Mouse (Mus musculus): Measurements from ENCODE around the gene Tmub2. TPM values are rescaled to one million over a fixed set of nuclear protein-coding genes. Genes with fewer than 3 reads are reported as not detected.

Gene Tmub2
- polyA plus RNA-seq, 1 experiment from 2014 or later = 46.5 TPM

DNA sequence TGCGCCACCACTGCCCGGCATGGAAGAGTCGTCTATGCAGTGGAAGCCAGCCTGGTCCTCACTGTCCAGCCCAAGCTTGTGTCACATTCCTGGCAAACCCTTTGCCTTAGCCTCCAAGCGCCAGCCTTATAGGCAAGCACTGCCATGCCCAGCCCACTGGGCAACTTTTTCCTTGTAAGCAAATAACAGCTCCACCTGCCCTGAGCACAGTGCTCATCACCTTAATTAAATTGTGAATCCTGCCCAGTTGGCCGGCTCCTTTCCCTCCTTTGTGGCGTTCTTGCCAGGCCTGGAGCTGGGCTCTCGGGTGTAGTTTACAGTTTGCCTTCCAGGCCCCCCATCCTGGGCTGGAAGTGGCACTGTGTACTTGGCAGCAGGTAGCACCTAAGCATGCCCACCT is 21.5 kb upstream of the Tmub2 start:
- Histone ChIP-seq H3K4me3 (ENCODE audit: control insufficient read depth in 1 of 2, insufficient read depth in 1 of 2, low read depth in 1 of 2, low read length in 2 of 2) (no peak overlapping the region), H3K4me2 (ENCODE audit: low read length) (no peak overlapping the region), H3K4me1 (ENCODE audit: control insufficient read depth in 2 of 2, insufficient read depth in 2 of 2, low read length in 2 of 2) (peaks cover 7 to 10% of the 10 kb centered on the region in 2 experiments), H3K36me3 (ENCODE audit: control insufficient read depth, insufficient read depth, low read length) (peaks cover 47% of the 10 kb centered on the region), H3K9me3 (ENCODE audit: control insufficient read depth, low read length) (no peaks in the 10 kb centered on the region), H3K9ac (ENCODE audit: low read length) (no peak overlapping the region), H3K27ac (replicated peaks in 1 of 2; ENCODE audit: control insufficient read depth in 1 of 2, insufficient read depth in 1 of 2, low read depth in 2 of 2, low read length in 2 of 2) (no peak overlapping the region), H3K27me3 (ENCODE audit: control insufficient read depth, insufficient read depth, low read length) (no peaks in the 10 kb centered on the region)
- ATAC-seq (ENCODE audit: insufficient number of reproducible peaks, insufficient read depth, low FRiP score, low read depth) = no peak
- 91% methylated on average over 7 of the region's 7 CpGs for WGBS

DNA sequence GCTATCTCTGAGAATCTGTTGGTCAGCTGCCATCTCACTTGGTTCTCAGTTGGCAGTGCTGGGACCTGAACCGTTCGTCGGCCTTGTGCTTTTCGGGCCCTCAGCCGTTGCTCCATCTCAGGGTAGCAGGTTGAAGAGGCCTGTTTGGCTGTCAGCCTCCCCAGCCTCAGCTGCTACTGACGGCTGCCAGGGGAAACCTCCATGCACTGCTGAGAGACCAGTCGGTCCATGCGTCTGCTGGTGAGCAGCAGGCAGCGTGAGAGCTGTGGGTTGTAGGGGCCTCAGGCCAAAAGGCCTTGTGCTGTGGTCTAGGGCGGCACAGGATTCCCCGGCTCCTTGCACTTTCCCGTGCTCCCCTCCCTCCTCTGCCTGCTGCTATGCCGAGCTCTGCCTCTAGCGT is 18.9 kb upstream of the Tmub2 start:
- H3K4me1 ChIP-seq (ENCODE audit: control insufficient read depth in 2 of 2, insufficient read depth in 2 of 2, low read length in 2 of 2) = peaks cover 12 to 16% of the 10 kb centered on the region in 2 experiments
- 58% methylated on average over 14 of the region's 14 CpGs for WGBS
- ATAC-seq (ENCODE audit: insufficient number of reproducible peaks, insufficient read depth, low FRiP score, low read depth) = no peak
- H3K27ac ChIP-seq (replicated peaks in 1 of 2; ENCODE audit: control insufficient read depth in 1 of 2, insufficient read depth in 1 of 2, low read depth in 2 of 2, low read length in 2 of 2) = no peak overlapping the region
- H3K4me3 ChIP-seq (ENCODE audit: control insufficient read depth in 1 of 2, insufficient read depth in 1 of 2, low read depth in 1 of 2, low read length in 2 of 2) = no peak overlapping the region
- no peaks in the 10 kb centered on the region for H3K9me3 ChIP-seq (ENCODE audit: control insufficient read depth, low read length)
- H3K4me2 ChIP-seq (ENCODE audit: low read length) = no peak overlapping the region
- peaks cover 25% of the 10 kb centered on the region for H3K36me3 ChIP-seq (ENCODE audit: control insufficient read depth, insufficient read depth, low read length)
- no peak overlapping the region for H3K9ac ChIP-seq (ENCODE audit: low read length)
- H3K27me3 ChIP-seq (ENCODE audit: control insufficient read depth, insufficient read depth, low read length) = no peaks in the 10 kb centered on the region

DNA sequence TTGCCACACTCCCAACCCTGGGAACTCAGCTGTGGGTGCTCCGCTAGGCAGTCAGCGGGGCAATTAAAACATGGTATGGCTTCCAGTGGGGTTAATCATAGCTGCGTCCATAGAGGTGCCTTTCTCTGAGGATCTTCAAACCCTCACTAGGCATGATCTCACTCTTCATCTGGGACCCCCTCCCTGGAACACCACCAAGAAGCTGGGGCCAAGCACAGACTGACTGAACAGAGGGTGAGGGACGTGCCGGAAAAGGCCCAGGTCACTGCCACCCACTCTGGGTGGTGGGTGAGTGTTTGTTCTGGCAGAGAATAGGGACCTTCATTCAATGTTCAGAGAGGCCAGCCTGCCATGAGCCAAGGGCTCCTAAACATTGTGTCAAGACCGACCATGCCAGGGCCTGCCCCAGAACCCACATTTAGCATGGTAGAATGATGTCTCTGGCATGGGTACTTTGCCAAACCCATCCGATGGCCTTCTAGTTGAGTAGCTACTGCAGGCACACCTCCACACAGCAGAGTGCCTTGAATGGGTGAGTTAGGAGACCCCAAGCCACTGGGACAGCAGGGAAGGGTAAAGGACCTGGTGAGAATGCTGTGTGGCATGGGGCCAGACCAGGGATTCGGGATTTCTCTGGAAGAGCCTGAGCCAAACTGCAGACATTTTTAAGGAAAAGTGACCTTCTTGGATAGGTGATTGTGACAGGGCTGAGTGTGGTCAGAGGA is 17.9 kb upstream of the Tmub2 start:
- H3K4me3 ChIP-seq (ENCODE audit: control insufficient read depth in 1 of 2, insufficient read depth in 1 of 2, low read depth in 1 of 2, low read length in 2 of 2) = no peak overlapping the region
- H3K36me3 ChIP-seq (ENCODE audit: control insufficient read depth, insufficient read depth, low read length) = peaks cover 19% of the 10 kb centered on the region
- no peak for ATAC-seq (ENCODE audit: insufficient number of reproducible peaks, insufficient read depth, low FRiP score, low read depth)
- WGBS = 86% methylated on average over 8 of the region's 8 CpGs
- peak overlapping the region; percentile 34; the same call in 1 of the 2 replicates for H3K9ac ChIP-seq (ENCODE audit: low read length)
- H3K9me3 ChIP-seq (ENCODE audit: control insufficient read depth, low read length) = no peaks in the 10 kb centered on the region
- H3K27ac ChIP-seq (replicated peaks in 1 of 2; ENCODE audit: control insufficient read depth in 1 of 2, insufficient read depth in 1 of 2, low read depth in 2 of 2, low read length in 2 of 2) = no peak overlapping the region
- no peaks in the 10 kb centered on the region for H3K27me3 ChIP-seq (ENCODE audit: control insufficient read depth, insufficient read depth, low read length)
- H3K4me2 ChIP-seq (ENCODE audit: low read length) = peak overlapping the region; percentile 31; the same call in 1 of the 2 replicates
- peaks cover 12 to 16% of the 10 kb centered on the region in 2 experiments for H3K4me1 ChIP-seq (ENCODE audit: control insufficient read depth in 2 of 2, insufficient read depth in 2 of 2, low read length in 2 of 2)

DNA sequence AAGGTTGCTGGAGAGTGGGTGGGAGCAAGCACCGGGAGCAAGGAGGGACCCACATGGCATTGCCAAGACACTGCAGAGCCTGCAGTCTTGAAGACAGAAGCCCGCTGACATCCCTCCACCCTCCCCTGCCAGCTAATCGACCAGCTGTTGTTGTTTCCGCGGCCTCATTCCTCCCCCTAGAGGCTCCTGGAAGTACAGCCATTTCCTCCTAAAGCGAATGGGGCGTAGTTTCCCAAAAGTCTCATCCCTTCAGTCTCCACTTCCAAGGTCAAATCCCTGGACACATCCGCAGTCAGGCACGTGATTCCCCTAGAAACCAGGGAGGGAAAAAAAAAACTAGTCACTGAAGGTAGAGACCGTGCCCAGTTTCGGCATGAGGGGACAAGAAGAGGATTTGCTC is 17.3 kb upstream of the Tmub2 start:
- 1% methylated on average over 11 of the region's 11 CpGs for WGBS
- Histone ChIP-seq H3K9me3 (ENCODE audit: control insufficient read depth, low read length) (no peaks in the 10 kb centered on the region), H3K4me2 (ENCODE audit: low read length) (peak overlapping the region; percentile 31; the same call in 1 of the 2 replicates), H3K4me1 (ENCODE audit: control insufficient read depth in 2 of 2, insufficient read depth in 2 of 2, low read length in 2 of 2) (peaks cover 12 to 16% of the 10 kb centered on the region in 2 experiments), H3K4me3 (ENCODE audit: control insufficient read depth in 1 of 2, insufficient read depth in 1 of 2, low read depth in 1 of 2, low read length in 2 of 2) (no peak overlapping the region), H3K36me3 (ENCODE audit: control insufficient read depth, insufficient read depth, low read length) (peaks cover 13% of the 10 kb centered on the region), H3K27me3 (ENCODE audit: control insufficient read depth, insufficient read depth, low read length) (no peaks in the 10 kb centered on the region), H3K27ac (replicated peaks in 1 of 2; ENCODE audit: control insufficient read depth in 1 of 2, insufficient read depth in 1 of 2, low read depth in 2 of 2, low read length in 2 of 2) (no peak overlapping the region), H3K9ac (ENCODE audit: low read length) (peak overlapping the region; percentile 34; the same call in 1 of the 2 replicates)
- 0 out of 2 replicates have a peak, but pooled peaks have one; percentile 19 for ATAC-seq (ENCODE audit: insufficient number of reproducible peaks, insufficient read depth, low FRiP score, low read depth)

DNA sequence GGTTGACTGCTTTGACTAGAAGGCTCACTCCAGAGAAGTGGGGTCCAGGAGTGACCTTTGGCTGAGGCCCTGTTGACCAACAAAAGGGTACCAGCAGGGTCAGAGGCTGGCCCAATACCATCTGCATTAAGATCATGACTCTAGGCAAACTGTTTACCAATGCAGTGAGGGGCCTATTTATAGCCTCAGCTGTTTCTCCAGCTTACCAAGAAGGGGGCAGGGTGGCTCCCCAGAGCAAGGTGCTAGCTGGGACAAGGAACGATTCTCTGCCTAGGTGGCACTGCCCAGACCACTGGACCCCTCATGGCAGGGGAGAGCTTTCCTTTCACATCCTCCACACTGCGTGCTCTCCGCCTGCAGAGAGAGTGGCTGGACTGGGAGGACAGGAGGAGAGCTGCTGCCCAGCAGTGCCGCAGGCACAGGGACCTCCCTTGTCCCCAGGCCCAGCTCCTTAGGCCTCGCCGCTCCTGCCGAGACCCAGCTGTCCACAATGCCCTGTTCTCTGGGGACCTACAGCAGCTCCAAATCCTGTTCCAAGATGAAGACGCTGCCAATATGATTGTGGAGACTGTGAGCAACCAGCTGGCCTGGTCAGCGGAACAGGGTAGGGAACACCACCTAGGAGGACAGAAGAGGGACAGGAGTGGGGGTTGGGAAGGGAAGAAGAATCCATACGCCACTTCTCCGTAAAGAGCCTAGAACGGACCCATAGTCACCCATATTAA is 16.0 kb upstream of the Tmub2 start, which contains the start of gene Asb16:
Asb16 (plus strand) TSS at position 224 of the 725 bp plus-strand sequence.
- H3K27ac ChIP-seq (replicated peaks in 1 of 2; ENCODE audit: control insufficient read depth in 1 of 2, insufficient read depth in 1 of 2, low read depth in 2 of 2, low read length in 2 of 2) = 0 out of 4 replicates have a peak within 1 kb of the TSS, but pooled peaks of 1 of the 2 experiments have one; percentile 19
- H3K9ac ChIP-seq (ENCODE audit: low read length) = no peak within 1 kb of the TSS; the same call in 1 of the 2 replicates
- peaks cover 7% of the 10 kb centered on the region; the same call in 1 of the 2 replicates for H3K36me3 ChIP-seq (ENCODE audit: control insufficient read depth, insufficient read depth, low read length)
- no peaks in the 10 kb centered on the region for H3K9me3 ChIP-seq (ENCODE audit: control insufficient read depth, low read length)
- 0 out of 2 replicates have a peak within 1 kb of the TSS, but pooled peaks have one; percentile 31 for H3K4me2 ChIP-seq (ENCODE audit: low read length)
- no peak for ATAC-seq (ENCODE audit: insufficient number of reproducible peaks, insufficient read depth, low FRiP score, low read depth)
- peaks cover 12 to 16% of the 10 kb centered on the region in 2 experiments for H3K4me1 ChIP-seq (ENCODE audit: control insufficient read depth in 2 of 2, insufficient read depth in 2 of 2, low read length in 2 of 2)
- no peaks in the 10 kb centered on the region for H3K27me3 ChIP-seq (ENCODE audit: control insufficient read depth, insufficient read depth, low read length)
- WGBS = 84% methylated on average over 12 of the region's 12 CpGs
- no peak within 1 kb of the TSS for H3K4me3 ChIP-seq (ENCODE audit: control insufficient read depth in 1 of 2, insufficient read depth in 1 of 2, low read depth in 1 of 2, low read length in 2 of 2)

DNA sequence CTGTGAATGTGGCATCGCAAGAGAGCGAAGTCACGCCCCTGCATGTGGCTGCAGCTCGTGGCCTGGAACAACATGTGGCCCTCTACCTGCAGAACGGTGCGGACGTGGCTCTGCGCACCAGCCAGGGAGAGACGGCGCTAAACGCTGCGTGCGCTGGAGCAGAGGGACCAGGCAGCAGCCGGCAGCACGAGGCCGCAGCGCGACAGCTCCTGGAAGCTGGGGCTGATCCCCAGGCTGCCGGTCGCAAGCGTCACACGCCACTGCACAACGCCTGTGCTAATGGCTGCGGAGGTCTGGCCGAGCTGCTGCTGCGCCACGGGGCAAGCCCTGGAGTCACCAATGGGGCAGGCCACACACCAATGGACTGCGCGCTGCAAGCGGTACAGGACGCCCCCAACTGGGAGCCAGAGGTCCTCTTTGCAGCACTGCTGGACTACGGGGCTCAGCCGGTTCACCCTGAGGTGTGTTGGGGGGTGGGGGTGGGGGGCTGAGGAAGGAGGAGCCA is 8.3 kb upstream of the Tmub2 start:
- Histone ChIP-seq H3K4me3 (ENCODE audit: control insufficient read depth in 1 of 2, insufficient read depth in 1 of 2, low read depth in 1 of 2, low read length in 2 of 2) (peak overlapping the region; percentile 32 to 36), H3K36me3 (ENCODE audit: control insufficient read depth, insufficient read depth, low read length) (no peaks in the 10 kb centered on the region), H3K27me3 (ENCODE audit: control insufficient read depth, insufficient read depth, low read length) (peaks cover 10% of the 10 kb centered on the region), H3K9ac (ENCODE audit: low read length) (peak overlapping the region; percentile 68), H3K4me2 (ENCODE audit: low read length) (peak overlapping the region; percentile 80), H3K27ac (replicated peaks in 1 of 2; ENCODE audit: control insufficient read depth in 1 of 2, insufficient read depth in 1 of 2, low read depth in 2 of 2, low read length in 2 of 2) (no peak overlapping the region), H3K4me1 (ENCODE audit: control insufficient read depth in 2 of 2, insufficient read depth in 2 of 2, low read length in 2 of 2) (peaks cover 0 to 6% of the 10 kb centered on the region in 2 experiments; a peak in 1 of 4 replicates), H3K9me3 (ENCODE audit: control insufficient read depth, low read length) (no peaks in the 10 kb centered on the region)
- ATAC-seq (ENCODE audit: insufficient number of reproducible peaks, insufficient read depth, low FRiP score, low read depth) = peak; percentile 61
- WGBS = 2% methylated on average over 33 of the region's 33 CpGs

DNA sequence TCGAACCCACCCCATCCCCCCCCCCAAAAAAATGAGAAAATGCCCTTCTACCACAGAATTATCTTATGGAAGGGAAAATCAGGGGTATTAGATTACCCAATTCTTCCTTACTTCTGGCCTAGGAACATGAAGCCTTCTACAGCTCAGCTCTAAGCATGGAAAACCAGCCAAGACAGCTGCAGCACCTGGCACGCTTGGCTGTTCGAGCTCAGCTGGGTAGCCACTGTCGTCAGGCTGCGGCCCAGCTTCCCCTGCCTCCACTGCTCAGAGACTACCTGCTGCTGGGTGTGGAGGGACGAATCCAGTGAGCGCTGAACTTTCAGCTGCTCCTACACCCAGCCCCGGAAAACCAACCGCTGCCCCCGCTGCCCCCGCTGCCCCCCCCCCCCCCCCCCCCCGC is 7.0 kb upstream of the Tmub2 start:
- H3K9me3 ChIP-seq (ENCODE audit: control insufficient read depth, low read length) = no peaks in the 10 kb centered on the region
- no peak overlapping the region for H3K4me3 ChIP-seq (ENCODE audit: control insufficient read depth in 1 of 2, insufficient read depth in 1 of 2, low read depth in 1 of 2, low read length in 2 of 2)
- peaks cover 10% of the 10 kb centered on the region for H3K27me3 ChIP-seq (ENCODE audit: control insufficient read depth, insufficient read depth, low read length)
- no peak overlapping the region for H3K4me2 ChIP-seq (ENCODE audit: low read length)
- H3K4me1 ChIP-seq (ENCODE audit: control insufficient read depth in 2 of 2, insufficient read depth in 2 of 2, low read length in 2 of 2) = peaks cover 0 to 6% of the 10 kb centered on the region in 2 experiments; a peak in 1 of 4 replicates
- H3K27ac ChIP-seq (replicated peaks in 1 of 2; ENCODE audit: control insufficient read depth in 1 of 2, insufficient read depth in 1 of 2, low read depth in 2 of 2, low read length in 2 of 2) = no peak overlapping the region
- no peak for ATAC-seq (ENCODE audit: insufficient number of reproducible peaks, insufficient read depth, low FRiP score, low read depth)
- H3K36me3 ChIP-seq (ENCODE audit: control insufficient read depth, insufficient read depth, low read length) = no peaks in the 10 kb centered on the region
- WGBS = 76% methylated on average over 8 of the region's 12 CpGs
- H3K9ac ChIP-seq (ENCODE audit: low read length) = no peak overlapping the region
